Mouse (Mus musculus): ENCODE data around the gene Nyap1.

DNA sequence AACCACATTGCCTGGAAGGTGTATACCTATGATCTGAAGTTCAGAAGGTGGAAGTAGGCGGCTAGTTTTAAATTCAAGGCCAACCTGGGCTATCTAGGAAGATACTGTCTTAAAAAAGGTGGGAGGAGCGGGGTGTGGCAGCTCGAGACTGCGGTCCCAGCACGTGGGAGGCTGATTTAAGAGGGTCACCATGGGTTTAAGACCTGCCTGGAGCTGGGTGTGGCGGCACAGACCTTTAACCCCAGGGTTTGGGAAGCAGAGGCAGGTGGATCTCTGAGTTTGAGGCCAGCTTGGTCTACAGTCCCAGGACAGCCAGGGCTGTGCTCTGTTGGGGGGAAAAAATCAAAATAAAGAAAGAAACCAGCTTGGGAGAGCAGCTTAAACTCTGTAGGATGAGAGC is 10.6 kb upstream of the Nyap1 start:
- no peak for TF ChIP-seq TAL1 (IDR thresholded peaks at IDR 0.05; ENCODE audit: low read length)
- TF ChIP-seq GATA1 (IDR thresholded peaks at IDR 0.05; ENCODE audit: low read length) = no peak

Measured in erythroblast, embryonic 14.5 days (primary cell).